Mouse (Mus musculus) hindbrain, embryonic 10.5 days (tissue): ENCODE measurements around the gene Dnajb2. TPM values are rescaled to one million over a fixed set of nuclear protein-coding genes. Genes with fewer than 3 reads are reported as not detected.

Experiments
- DNase-seq: peaks from one replicate; pipeline ENCODE4 v3.0.0-alpha.2; 2017; ENCODE audit warnings: low spot score
- H3K27ac ChIP-seq: fragments of 300-500 bp; sonication (generic); 2 replicates; pipeline ENCODE4 v1.5.1; 2016; ENCODE audit warnings: mild to moderate bottlenecking, moderate library complexity
- H3K27me3 ChIP-seq: fragments of 300-500 bp; sonication (generic); 2 replicates; pipeline ENCODE4 v1.6.1; 2016; ENCODE audit warnings: mild to moderate bottlenecking; ENCODE audit not compliant: poor library complexity, insufficient read depth, severe bottlenecking
- H3K36me3 ChIP-seq: fragments of 300-500 bp; sonication (generic); 2 replicates; pipeline ENCODE4 v1.6.1; 2016; ENCODE audit warnings: mild to moderate bottlenecking, moderate library complexity
- H3K4me1 ChIP-seq: fragments of 300-500 bp; sonication (generic); replicated peaks from 2 replicates; pipeline ENCODE4 v1.6.1; 2016; ENCODE audit warnings: mild to moderate bottlenecking
- H3K4me3 ChIP-seq: fragments of 300-500 bp; sonication (generic); 2 replicates; pipeline ENCODE4 v1.5.1; 2016; ENCODE audit warnings: mild to moderate bottlenecking, moderate library complexity
- H3K9me3 ChIP-seq: fragments of 300-500 bp; sonication (generic); 2 replicates; pipeline ENCODE4 v1.6.1; 2016; ENCODE audit warnings: mild to moderate bottlenecking, moderate library complexity
- WGBS: fragments of 180-500 bp; shearing (Covaris S2); methylation state at CpG from one replicate; pipeline ENCODE4 v1.1.7; 2016; 5-methylcytosine and 5-hydroxymethylcytosine counted together
- polyA plus RNA-seq: library from polyadenylated mRNA; unstranded; fragments of >200 nt; fragmentation: Nextera tagmentation; extraction: Ambion mirVana; gene quantifications from 2 replicates; pipeline ENCODE4 v1.2.1, GENCODE M21; 2016

The Dnajb2 gene
- 28.9 and 37.5 TPM in 2 replicates for polyA plus RNA-seq

- 1% methylated on average over 64 of the region's 64 CpGs for WGBS
- Histone ChIP-seq H3K4me3 (peak within 1 kb of the TSS; percentile 77), H3K27ac (peak within 1 kb of the TSS; percentile 94), H3K27me3 (peaks cover 12% of the 10 kb centered on the region; the same call in 1 of the 2 replicates), H3K9me3 (no peaks in the 10 kb centered on the region), H3K36me3 (peaks cover 14% of the 10 kb centered on the region), H3K4me1 (peaks cover 31% of the 10 kb centered on the region)
- peak; percentile 85 for DNase-seq
Measured at GRCm38 (mm10) chr1:75236117-75237050, at the start of gene Dnajb2. TSS of gene Dnajb2 (plus strand) at chr1:75236406.

- Histone ChIP-seq H3K4me1 (peaks cover 16% of the 10 kb centered on the region), H3K4me3 (no peak overlapping the region), H3K27ac (no peak overlapping the region), H3K27me3 (no peaks in the 10 kb centered on the region), H3K9me3 (no peaks in the 10 kb centered on the region), H3K36me3 (peaks cover 54% of the 10 kb centered on the region)
- no peak for DNase-seq
Measured at GRCm38 (mm10) chr1:75187126-75187525, 49.1 kb upstream of the Dnajb2 start.

- Histone ChIP-seq H3K4me1 (peaks cover 23% of the 10 kb centered on the region), H3K36me3 (peaks cover 45% of the 10 kb centered on the region), H3K27me3 (no peaks in the 10 kb centered on the region), H3K9me3 (no peaks in the 10 kb centered on the region), H3K4me3 (no peak overlapping the region), H3K27ac (no peak overlapping the region)
- no peak for DNase-seq
- WGBS, result 91% methylated on average over 2 of the region's 2 CpGs
Measured at GRCm38 (mm10) chr1:75187914-75188483, 48.2 kb upstream of the Dnajb2 start.

DNA sequence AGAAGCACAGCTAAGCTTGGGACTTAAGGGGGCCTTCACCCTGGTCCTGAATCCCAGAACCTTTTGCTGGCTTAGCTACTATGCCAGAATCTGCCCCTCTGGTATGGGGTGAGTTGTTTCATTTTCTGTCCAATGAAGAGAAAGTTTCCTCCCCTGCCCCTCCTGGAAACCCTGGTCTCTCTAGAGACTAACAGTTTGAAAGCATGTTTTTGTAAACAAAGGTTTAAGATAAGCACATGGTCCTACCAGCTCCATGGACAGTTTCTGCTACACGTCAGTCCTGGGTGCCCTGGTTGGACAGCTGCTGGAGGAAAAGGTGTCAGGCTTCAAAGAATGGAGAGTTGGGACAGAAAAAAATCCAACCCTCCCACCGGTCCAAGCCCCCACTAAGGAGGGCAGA, 45.6 kb upstream of the Dnajb2 start:
- 72% methylated on average over 2 of the region's 2 CpGs for WGBS
- H3K4me3 ChIP-seq, result peak overlapping the region; percentile 89; the same call in 1 of the 2 replicates

DNA sequence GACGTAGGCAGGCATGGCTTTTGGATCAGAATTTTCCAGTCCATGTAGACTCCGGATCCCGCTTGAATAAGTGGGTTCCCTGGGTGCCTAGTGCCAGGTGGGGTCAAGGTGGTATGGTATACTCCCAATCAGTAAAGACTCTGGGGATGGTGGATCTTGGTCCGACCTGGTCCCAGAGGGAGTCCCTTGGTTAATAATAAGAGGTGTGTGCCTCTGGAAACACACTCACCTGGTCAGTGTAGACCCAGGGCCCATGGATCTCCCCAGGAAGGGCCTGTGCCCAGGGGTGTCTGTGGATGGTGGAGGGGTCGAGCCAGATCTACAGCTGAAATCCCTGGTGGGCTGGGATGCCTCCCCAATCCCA, 45.0 kb upstream of the Dnajb2 start:
- H3K27me3 ChIP-seq, result no peaks in the 10 kb centered on the region
- H3K27ac ChIP-seq, result peak overlapping the region; percentile 91
- peaks cover 34% of the 10 kb centered on the region for H3K36me3 ChIP-seq
- DNase-seq, result no peak
- 45% methylated on average over 5 of the region's 5 CpGs for WGBS
- H3K4me3 ChIP-seq, result peak overlapping the region; percentile 89
- no peaks in the 10 kb centered on the region for H3K9me3 ChIP-seq
- peaks cover 31% of the 10 kb centered on the region for H3K4me1 ChIP-seq

More for the DNA sequence above, 45.6 kb upstream of the Dnajb2 start:
- peaks cover 34% of the 10 kb centered on the region for H3K36me3 ChIP-seq
- peaks cover 31% of the 10 kb centered on the region for H3K4me1 ChIP-seq
- no peaks in the 10 kb centered on the region for H3K9me3 ChIP-seq
- no peak overlapping the region for H3K27ac ChIP-seq
- no peak for DNase-seq
- no peaks in the 10 kb centered on the region for H3K27me3 ChIP-seq

- H3K36me3 ChIP-seq, result peaks cover 34% of the 10 kb centered on the region
- peak within 1 kb of the TSS; percentile 91 for H3K27ac ChIP-seq
- H3K4me1 ChIP-seq, result peaks cover 31% of the 10 kb centered on the region
- peak; percentile 96 for DNase-seq
- no peaks in the 10 kb centered on the region for H3K27me3 ChIP-seq
- H3K9me3 ChIP-seq, result no peaks in the 10 kb centered on the region
- H3K4me3 ChIP-seq, result peak within 1 kb of the TSS; percentile 89
- under 1% methylated on average over 56 of the region's 56 CpGs for WGBS
Measured at GRCm38 (mm10) chr1:75191622-75192402, 44.4 kb upstream of the Dnajb2 start, which contains the start of the genes Ankzf1 and Atg9a. TSS of gene Ankzf1 (plus strand) at chr1:75192151. TSS of gene Atg9a (minus strand) at chr1:75192196.

DNA sequence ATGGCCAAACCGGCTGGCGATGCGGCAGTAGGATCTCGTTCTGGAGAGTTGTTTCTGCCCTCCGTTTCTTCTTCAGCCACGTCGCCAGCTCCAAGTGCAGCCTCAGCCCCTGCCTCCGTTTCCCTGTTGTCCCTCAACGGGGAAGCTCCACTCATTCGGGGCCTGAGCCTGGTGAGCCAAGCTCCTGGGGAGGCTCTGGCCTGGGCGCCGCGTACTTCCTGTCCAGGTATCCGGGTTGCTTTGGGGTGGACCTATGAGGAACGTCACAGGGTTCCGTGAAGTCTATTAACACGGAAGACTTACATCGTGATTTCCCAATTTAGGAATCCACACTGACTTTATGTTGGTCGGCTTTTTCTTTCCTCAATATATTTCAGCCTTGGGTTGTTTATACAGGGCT, 43.8 kb upstream of the Dnajb2 start:
- Histone ChIP-seq H3K9me3 (no peaks in the 10 kb centered on the region), H3K27me3 (no peaks in the 10 kb centered on the region), H3K4me3 (peak overlapping the region; percentile 89), H3K4me1 (peaks cover 31% of the 10 kb centered on the region), H3K27ac (peak overlapping the region; percentile 91), H3K36me3 (peaks cover 34% of the 10 kb centered on the region)
- under 1% methylated on average over 19 of the region's 19 CpGs for WGBS
- DNase-seq, result no peak

- no peak overlapping the region for H3K4me3 ChIP-seq
- no peak overlapping the region for H3K27ac ChIP-seq
- 90% methylated on average over 1 of the region's 1 CpGs for WGBS
- no peak for DNase-seq
- H3K9me3 ChIP-seq, result no peaks in the 10 kb centered on the region
- no peaks in the 10 kb centered on the region for H3K4me1 ChIP-seq
- peaks cover 41% of the 10 kb centered on the region for H3K36me3 ChIP-seq
- H3K27me3 ChIP-seq, result no peaks in the 10 kb centered on the region
Measured at GRCm38 (mm10) chr1:75201236-75201635, 35.0 kb upstream of the Dnajb2 start.

GRCm38 (mm10) chr1:75208967-75209678, 27.1 kb upstream of the Dnajb2 start:
- DNase-seq, result peak; percentile 23
- Histone ChIP-seq H3K36me3 (peaks cover 25% of the 10 kb centered on the region), H3K27me3 (peaks cover 7% of the 10 kb centered on the region), H3K27ac (peak overlapping the region; percentile 69), H3K9me3 (no peaks in the 10 kb centered on the region), H3K4me3 (peak overlapping the region; percentile 89), H3K4me1 (peaks cover 42% of the 10 kb centered on the region)
- 12% methylated on average over 34 of the region's 34 CpGs for WGBS

DNA sequence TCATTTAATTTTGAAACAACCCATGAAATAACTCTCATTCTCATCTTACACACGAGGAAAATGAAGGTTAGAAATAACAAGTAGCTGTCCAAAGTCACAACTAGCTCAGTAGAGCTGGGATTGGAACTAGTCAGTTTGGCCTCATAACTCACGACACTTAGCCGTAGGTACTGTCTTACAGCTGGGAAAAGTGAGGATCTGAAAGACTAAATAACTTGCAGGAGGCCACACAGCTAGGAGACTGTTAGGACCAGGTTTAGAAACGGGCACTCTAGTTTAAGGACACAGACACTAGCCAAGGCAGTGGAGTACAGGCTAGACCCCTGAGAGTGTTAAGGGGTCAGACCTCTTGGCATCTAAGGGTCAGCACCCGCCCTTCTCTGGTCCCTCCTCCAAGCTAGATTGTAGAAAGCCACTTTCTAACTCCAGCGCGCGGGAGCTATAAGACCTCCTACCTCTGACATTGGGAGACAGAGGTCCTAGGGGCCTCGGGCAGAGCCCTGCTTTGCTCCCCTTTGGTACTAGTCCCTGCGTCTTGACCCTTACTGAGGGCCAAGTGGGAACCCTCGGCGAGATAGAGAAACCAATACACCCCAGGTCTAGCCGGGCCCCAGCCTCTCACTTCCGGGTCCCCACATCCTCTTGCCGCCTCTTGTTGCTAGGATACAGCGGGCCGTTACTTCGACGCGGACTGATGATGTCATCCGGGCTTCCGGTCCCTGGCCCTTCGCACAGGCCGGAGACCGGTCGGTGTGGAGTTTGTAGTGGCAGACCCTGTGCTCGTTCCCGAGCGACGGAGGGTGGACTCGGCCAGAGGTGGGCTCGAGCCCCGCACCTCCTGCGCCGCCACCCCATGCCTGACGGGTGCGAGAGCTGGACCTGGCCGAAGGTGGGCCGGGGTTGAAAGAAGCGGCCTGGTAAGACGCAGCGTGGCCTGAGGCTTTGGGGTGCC, 25.8 kb upstream of the Dnajb2 start, which contains the start of the genes Glb1l and Stk16:
Glb1l (minus strand) TSS at position 678 of the 952 bp plus-strand sequence.
Stk16 (plus strand) TSS at position 703 of the 952 bp plus-strand sequence.
- peak; percentile 97 for DNase-seq
- WGBS, result 6% methylated on average over 42 of the region's 42 CpGs
- Histone ChIP-seq H3K4me1 (peaks cover 42% of the 10 kb centered on the region), H3K4me3 (peak within 1 kb of the TSS; percentile 89), H3K9me3 (no peaks in the 10 kb centered on the region), H3K27ac (peak within 1 kb of the TSS; percentile 93), H3K27me3 (peaks cover 9% of the 10 kb centered on the region), H3K36me3 (peaks cover 38% of the 10 kb centered on the region)

GRCm38 (mm10) chr1:75211141-75211708, 25.0 kb upstream of the Dnajb2 start:
- H3K36me3 ChIP-seq, result peaks cover 46% of the 10 kb centered on the region
- no peaks in the 10 kb centered on the region for H3K9me3 ChIP-seq
- H3K4me3 ChIP-seq, result peak overlapping the region; percentile 89
- WGBS, result 13% methylated on average over 17 of the region's 17 CpGs
- H3K4me1 ChIP-seq, result peaks cover 42% of the 10 kb centered on the region
- peak overlapping the region; percentile 93 for H3K27ac ChIP-seq
- H3K27me3 ChIP-seq, result peaks cover 17% of the 10 kb centered on the region
- DNase-seq, result no peak
